Mouse (Mus musculus): ENCODE measurements around the gene Zfp970.
A peak's percentile ranks its signal among the peaks of the same experiment; 100 is the strongest.
"Not testable (repeated sequence)": the region's sequence is repeated elsewhere in the genome, so short reads cannot be mapped to it uniquely, and the experiment has no call there.

Gene Zfp970

GRCm38 (mm10) chr2:177464676-177465075 is at the start of gene Zfp970:
Gene Zfp970, plus strand, starts transcription at chr2:177464733.
- DNase-seq (ENCODE audit: low spot score), result peak; percentile 13

- DNase-seq (ENCODE audit: low spot score), result not testable (repeated sequence)
Measured at GRCm38 (mm10) chr2:177468222-177468621, 3.7 kb downstream of the Zfp970 start.

- not testable (repeated sequence) for DNase-seq (ENCODE audit: low spot score)
Measured at GRCm38 (mm10) chr2:177472261-177472660, 7.7 kb downstream of the Zfp970 start.

- DNase-seq (ENCODE audit: low spot score), result not testable (repeated sequence)
Measured at GRCm38 (mm10) chr2:177481971-177482370, 17.4 kb downstream of the Zfp970 start.

- DNase-seq (ENCODE audit: low spot score), result not testable (repeated sequence)
Measured at GRCm38 (mm10) chr2:177483238-177483948, 18.9 kb downstream of the Zfp970 start.

GRCm38 (mm10) chr2:177498067-177498466 is 33.5 kb downstream of the Zfp970 start, which contains the start of gene Gm14403:
Gene Gm14403, plus strand, starts transcription at chr2:177498215.
- peak; percentile 42 for DNase-seq (ENCODE audit: low spot score)

- not testable (repeated sequence) for DNase-seq (ENCODE audit: low spot score)
Measured at GRCm38 (mm10) chr2:177499182-177499581, 34.6 kb downstream of the Zfp970 start.

GRCm38 (mm10) chr2:177505211-177505719 is 40.7 kb downstream of the Zfp970 start:
- not testable (repeated sequence) for DNase-seq (ENCODE audit: low spot score)

- DNase-seq (ENCODE audit: low spot score), result not testable (repeated sequence)
Measured at GRCm38 (mm10) chr2:177511381-177511780, 46.8 kb downstream of the Zfp970 start.

GRCm38 (mm10) chr2:177511972-177512371 is 47.4 kb downstream of the Zfp970 start:
- not testable (repeated sequence) for DNase-seq (ENCODE audit: low spot score)

GRCm38 (mm10) chr2:177513991-177514479 is 49.5 kb downstream of the Zfp970 start:
- DNase-seq (ENCODE audit: low spot score), result not testable (repeated sequence)

GRCm38 (mm10) chr2:177517746-177518145 is 53.2 kb downstream of the Zfp970 start:
- DNase-seq (ENCODE audit: low spot score), result not testable (repeated sequence)

- DNase-seq (ENCODE audit: low spot score), result not testable (repeated sequence)
Measured at GRCm38 (mm10) chr2:177518354-177518753, 53.8 kb downstream of the Zfp970 start.

GRCm38 (mm10) chr2:177518960-177519359 is 54.4 kb downstream of the Zfp970 start:
- not testable (repeated sequence) for DNase-seq (ENCODE audit: low spot score)

GRCm38 (mm10) chr2:177520035-177520434 is 55.5 kb downstream of the Zfp970 start:
- no peak for DNase-seq (ENCODE audit: low spot score)

GRCm38 (mm10) chr2:177523061-177523460 is 58.5 kb downstream of the Zfp970 start:
- no peak for DNase-seq (ENCODE audit: low spot score)

GRCm38 (mm10) chr2:177523674-177524073 is 59.1 kb downstream of the Zfp970 start:
- not testable (repeated sequence) for DNase-seq (ENCODE audit: low spot score)

- DNase-seq (ENCODE audit: low spot score), result not testable (repeated sequence)
Measured at GRCm38 (mm10) chr2:177524171-177524570, 59.6 kb downstream of the Zfp970 start.
